Mouse (Mus musculus) right cerebral cortex, adult 18-20 months (tissue): ENCODE measurements around the gene Gm15448.
"Not testable (repeated sequence)": the region's sequence is repeated elsewhere in the genome, so short reads cannot be mapped to it uniquely, and the experiment has no call there.

Experiments used
- DNase-seq: peaks from one replicate; pipeline ENCODE4 v3.0.0; 2022; ENCODE audit warnings: mixed read lengths

Gm15448 gene

GRCm38 (mm10) chr7:3825599-3825998 is at the start of gene Gm15448:
Gene Gm15448 (minus strand): TSS chr7:3825687.
- DNase-seq = not testable (repeated sequence)

- not testable (repeated sequence) for DNase-seq
These were observed 49.5 kb upstream of the Gm15448 start for GRCm38 (mm10) chr7:3875032-3875431.

GRCm38 (mm10) chr7:3844951-3845350 is 19.5 kb upstream of the Gm15448 start, which contains the start of gene Pira2:
Gene Pira2 (minus strand): TSS chr7:3845051.
- DNase-seq = not testable (repeated sequence)

- DNase-seq = not testable (repeated sequence)
These were observed 12.4 kb upstream of the Gm15448 start for GRCm38 (mm10) chr7:3837854-3838253.

GRCm38 (mm10) chr7:3830633-3831032 is 5.1 kb upstream of the Gm15448 start:
- not testable (repeated sequence) for DNase-seq

- DNase-seq = not testable (repeated sequence)
These were observed 13.6 kb downstream of the Gm15448 start for GRCm38 (mm10) chr7:3811912-3812311.

- not testable (repeated sequence) for DNase-seq
These were observed 22.6 kb downstream of the Gm15448 start for GRCm38 (mm10) chr7:3802935-3803334.

- not testable (repeated sequence) for DNase-seq
These were observed 25.5 kb downstream of the Gm15448 start for GRCm38 (mm10) chr7:3799940-3800339.

GRCm38 (mm10) chr7:3796286-3796685 is 29.2 kb downstream of the Gm15448 start:
- not testable (repeated sequence) for DNase-seq
